Mouse (Mus musculus) testis, postnatal 14 days (tissue): Measurements from ENCODE around the gene Dok7.

Experiments
- DNase-seq: peaks from one replicate; pipeline ENCODE4 v3.0.0; 2021; ENCODE audit warnings: low spot score

Dok7 gene

DNA sequence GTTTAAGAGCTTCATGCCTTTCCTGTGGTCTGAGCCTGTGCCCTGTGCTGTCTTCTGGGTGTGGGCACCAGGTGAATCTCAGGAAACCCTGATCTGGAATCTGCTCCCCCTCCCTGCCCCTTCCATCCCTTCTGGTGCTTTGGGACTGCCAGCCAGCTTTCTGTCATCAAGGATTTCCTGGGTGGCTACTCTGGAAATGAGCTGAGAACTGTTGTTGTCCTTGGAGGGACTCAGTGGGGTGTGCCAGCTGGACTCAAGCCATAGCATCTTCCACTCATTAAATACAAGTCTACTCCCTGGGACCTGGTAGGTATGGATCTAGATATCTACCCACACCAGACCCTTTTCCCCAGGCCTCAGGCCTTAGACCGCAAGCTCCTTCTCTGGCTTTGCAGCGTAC lies 61.9 kb downstream of the Dok7 start:
- peak; percentile 61 for DNase-seq

- no peak for DNase-seq
Observed at GRCm38 (mm10) chr5:35120024-35120423, 63.5 kb downstream of the Dok7 start.

DNA sequence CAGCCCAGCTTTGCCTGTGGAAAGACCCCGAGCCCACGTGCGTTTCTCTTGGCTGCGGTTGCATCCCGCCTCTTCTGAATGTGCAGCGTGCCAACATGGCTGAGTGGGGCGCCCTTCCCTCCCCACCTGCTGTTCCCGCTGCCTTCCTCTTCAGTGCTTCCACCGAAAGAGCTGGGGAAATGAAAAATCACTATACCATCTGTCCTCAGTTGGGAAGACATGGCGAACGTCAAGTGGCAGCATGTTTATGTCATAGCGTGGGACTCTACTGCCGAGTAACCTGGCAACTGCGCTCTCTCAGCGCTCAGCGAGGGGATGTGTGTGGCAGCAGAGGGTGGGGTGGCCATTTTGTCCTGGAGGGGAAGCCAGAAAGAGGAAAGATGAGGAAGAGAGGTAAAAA lies 72.6 kb downstream of the Dok7 start:
- DNase-seq = no peak

DNA sequence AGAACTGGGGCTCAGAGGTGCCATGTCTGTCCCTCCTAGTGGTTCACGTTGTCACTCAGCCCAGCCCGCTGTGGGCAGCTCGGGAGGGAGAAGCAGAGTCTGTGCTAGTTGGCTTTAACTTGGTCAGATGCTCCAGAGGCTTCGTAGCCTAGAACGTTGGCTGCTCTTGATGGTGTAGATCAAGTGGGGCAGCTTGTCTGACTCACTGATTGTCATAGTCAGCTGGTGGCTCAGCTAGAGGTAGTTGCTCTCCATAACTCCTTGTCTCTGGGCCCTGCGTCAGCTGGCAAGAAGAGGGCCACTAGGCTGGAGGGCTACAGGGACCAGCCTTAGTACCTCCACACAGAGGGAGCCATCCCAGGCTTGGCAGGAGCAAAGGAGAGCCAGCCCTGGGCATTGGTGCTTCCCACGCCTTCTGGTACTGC lies 73.2 kb downstream of the Dok7 start:
- no peak for DNase-seq

DNA sequence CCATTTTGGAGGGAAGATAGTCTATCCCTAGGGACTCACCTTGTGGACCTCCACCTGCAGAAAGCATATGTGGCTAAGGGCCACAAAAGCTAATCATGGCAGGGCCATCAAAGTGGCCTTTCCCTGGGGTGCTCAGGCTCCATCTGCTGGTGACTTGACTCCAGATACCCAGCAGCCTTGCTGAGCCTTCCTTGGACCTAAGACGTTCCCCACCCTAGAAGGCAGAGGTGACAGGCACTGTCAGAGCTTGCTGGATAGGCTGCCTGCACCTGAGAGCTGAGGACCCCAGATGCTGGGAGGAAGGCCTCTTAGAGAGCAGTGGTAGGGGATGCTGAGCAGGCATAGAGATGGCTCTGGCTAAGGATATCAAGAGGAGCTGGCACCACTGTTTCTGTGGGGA lies 74.7 kb downstream of the Dok7 start:
- DNase-seq = no peak

DNA sequence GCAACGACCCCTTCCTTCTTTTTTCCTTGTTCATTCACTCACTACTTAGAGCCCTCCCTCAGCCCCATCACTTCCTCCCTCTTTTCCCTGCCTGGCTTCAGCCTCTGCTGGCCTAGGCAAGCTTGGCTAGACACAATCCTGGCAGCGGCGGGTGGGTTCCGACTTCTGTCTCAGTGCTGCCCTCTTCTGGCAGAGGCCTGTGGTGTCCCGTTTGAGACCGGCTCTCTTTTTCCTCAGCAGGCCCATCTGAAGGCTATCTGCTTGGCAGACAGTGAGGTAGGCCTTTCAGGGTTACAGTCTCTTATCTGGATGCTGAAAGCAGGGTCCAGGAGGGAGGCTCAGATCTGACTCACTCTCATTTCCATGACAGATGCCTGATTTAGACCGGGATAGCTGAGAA lies 75.2 kb downstream of the Dok7 start:
- DNase-seq = peak; percentile 77

DNA sequence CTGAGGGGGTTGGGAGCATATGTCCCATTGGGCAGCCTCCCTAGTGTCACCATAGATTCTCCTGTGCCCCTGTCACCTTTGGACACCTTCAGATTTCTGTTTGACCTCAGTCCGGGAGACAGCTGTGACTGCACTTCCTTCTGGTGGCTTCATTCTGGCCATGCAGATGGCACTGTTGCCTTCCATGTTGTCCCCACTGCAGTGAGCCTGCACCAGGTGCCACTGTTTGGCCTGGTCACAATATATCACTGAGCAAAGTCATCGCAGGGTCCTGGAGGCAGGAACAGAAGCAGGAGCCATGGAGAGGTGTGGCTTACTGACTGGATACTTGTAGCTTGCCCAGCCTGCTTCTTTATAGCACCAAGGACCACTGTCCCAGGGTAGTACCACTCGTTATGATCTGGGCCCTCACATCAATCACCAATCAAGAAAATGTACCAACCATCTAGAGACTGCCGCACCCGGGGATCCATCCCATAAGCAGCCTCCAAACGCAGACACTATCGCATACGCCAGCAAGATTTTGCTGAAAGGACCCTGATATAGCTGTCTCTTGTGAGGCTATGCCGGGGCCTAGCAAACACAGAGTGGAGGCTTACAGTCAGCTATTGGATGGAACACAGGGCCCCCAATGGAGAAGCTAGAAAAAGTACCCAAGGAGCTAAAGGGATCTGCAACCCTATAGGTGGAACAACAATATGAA lies 75.9 kb downstream of the Dok7 start:
- no peak for DNase-seq

- no peak for DNase-seq
Observed at GRCm38 (mm10) chr5:35133468-35133867, 76.9 kb downstream of the Dok7 start.

DNA sequence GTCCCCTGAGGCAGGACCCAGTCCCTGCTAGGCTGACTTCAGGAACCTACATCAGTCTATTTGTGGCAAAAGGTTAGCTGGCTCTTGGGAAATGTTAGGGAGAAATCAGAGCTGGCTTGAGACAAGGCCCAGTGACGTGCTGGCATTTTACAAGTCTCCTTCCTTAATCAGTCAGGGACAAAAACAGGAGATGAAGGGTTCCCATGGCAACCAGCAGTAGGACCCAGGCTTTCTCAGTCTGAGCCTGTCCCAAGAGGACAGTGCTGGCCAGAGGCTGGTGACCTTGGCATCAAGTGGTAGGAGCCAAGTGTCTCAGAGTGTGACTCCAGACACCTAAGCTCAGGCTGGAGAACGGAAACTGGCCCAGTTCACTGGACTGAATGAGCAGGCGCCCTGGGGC lies 77.7 kb downstream of the Dok7 start:
- DNase-seq = no peak

DNA sequence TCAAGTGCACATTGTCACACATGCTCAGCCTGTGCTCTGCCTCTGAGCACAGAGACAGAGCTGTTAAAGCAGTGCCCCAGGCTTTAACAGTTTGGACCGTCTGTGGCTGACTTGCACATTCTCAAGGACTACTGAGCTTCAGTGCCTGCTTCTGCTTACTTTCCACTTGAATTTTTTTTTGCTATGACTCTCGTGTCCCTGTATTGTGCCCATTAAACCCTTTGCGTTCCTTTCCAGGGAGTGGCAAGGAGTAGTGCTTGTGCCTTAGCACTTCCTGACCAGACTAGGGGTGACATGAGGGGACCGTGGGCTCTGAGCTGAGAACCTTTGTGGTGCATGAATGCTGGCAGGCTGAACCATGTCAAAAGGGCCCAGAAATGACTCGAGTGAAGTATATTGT lies 79.3 kb downstream of the Dok7 start:
- no peak for DNase-seq
